Mouse (Mus musculus) kidney, adult 2 months (tissue): ENCODE measurements at regions not wholly inside any gene's neighbourhood (a gene's known extent, or its start where the extent isn't known, plus 50 kb on each side); places are given as distances from the start of the nearest gene placed in this dataset.

Source experiments
- DNase-seq: peaks from one replicate; pipeline ENCODE4 v3.0.0; 2021
- H3K27ac ChIP-seq: fragments of 200-500 bp; 2 replicates; pipeline ENCODE4 v1.5.1; 2012; ENCODE audit warnings: low read depth, low read length, control low read depth, inconsistent platforms; ENCODE audit not compliant: insufficient read depth
- H3K27me3 ChIP-seq: fragments of 200-500 bp; replicated peaks from 2 replicates; pipeline ENCODE4 v1.6.1; 2012; ENCODE audit warnings: mild to moderate bottlenecking, moderate library complexity, low read length, inconsistent platforms; ENCODE audit not compliant: control insufficient read depth, insufficient read depth
- H3K36me3 ChIP-seq: fragments of 200-500 bp; 2 replicates; pipeline ENCODE4 v1.6.1; 2012; ENCODE audit warnings: mild to moderate bottlenecking, moderate library complexity, low read length, inconsistent platforms; ENCODE audit not compliant: control insufficient read depth, insufficient read depth
- H3K4me1 ChIP-seq: fragments of 200-500 bp; 2 replicates; pipeline ENCODE4 v1.6.1; 2011; ENCODE audit warnings: low read length; ENCODE audit not compliant: control insufficient read depth, insufficient read depth
- H3K4me3 ChIP-seq: fragments of 200-500 bp; 2 replicates; pipeline ENCODE4 v1.5.1; 2011; ENCODE audit warnings: mild to moderate bottlenecking, low read depth, low read length, control low read depth; ENCODE audit not compliant: insufficient read depth
- CTCF ChIP-seq: fragments of 200-500 bp; conservative IDR thresholded peaks from 2 replicates; pipeline ENCODE4 v1.5.1; 2011; ENCODE audit warnings: low read depth, mild to moderate bottlenecking, control low read depth, low read length, moderate library complexity, mixed read lengths; ENCODE audit not compliant: insufficient read depth, insufficient read length
- POLR2A ChIP-seq: fragments of 200-500 bp; IDR thresholded peaks from one replicate; pipeline ENCODE4 v1.6.1; 2011; ENCODE audit warnings: low read depth, low read length, control low read depth
- WGBS: fragments of 180-500 bp; shearing (Covaris S2); methylation state at CpG from one replicate; pipeline ENCODE4 v1.1.7; 2018; 5-methylcytosine and 5-hydroxymethylcytosine counted together

DNA sequence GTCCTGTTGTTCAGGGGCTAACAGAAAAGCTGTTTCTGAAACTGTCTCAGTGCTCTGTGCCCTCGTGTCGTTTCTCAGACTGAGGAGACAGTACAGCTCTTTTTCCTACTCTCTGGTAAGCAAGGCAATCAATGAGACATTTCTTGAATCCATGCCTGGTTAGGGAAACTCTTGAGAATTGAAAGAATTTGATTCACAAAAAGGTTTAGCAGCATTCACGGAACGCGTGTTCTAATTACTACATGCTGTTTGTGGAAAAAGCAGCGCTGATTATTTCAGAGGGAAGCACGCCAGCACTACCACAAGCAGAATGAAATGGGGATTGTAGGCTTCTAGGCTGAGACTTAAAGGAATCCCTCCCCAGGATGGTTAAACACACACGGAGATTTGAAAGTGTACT, 112.5 kb upstream of the Adgrl2 start:
- Histone ChIP-seq H3K27me3 (no peaks in the 10 kb centered on the region), H3K4me1 (peaks cover 11% of the 10 kb centered on the region; the same call in 1 of the 2 replicates), H3K4me3 (no peak overlapping the region), H3K36me3 (no peaks in the 10 kb centered on the region), H3K27ac (no peak overlapping the region)
- TF ChIP-seq CTCF (no peak), POLR2A (no peak)
- DNase-seq, result no peak
- 86% methylated on average over 8 of the region's 8 CpGs for WGBS

DNA sequence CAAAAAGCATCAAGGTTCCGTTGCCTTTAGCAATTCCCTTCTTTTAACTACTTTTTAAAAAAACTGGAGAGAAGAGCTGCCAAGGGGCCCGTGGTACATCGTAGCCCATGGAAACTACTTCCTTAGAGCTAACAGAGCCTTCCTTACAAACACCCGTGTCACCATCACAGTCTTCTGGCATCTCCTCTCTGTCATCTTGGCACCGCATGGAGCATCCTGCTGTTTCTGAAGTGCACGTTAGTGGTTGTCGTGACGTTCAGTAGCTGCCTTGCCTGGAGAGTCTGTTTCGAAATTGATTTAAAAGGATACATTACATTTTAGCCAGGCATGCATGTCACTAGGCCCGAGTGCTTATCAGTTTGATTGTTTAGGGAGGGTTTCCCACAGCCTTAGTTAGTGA, 111.4 kb upstream of the Adgrl2 start:
- H3K4me1 ChIP-seq, result peaks cover 11% of the 10 kb centered on the region; the same call in 1 of the 2 replicates
- no peak overlapping the region for H3K4me3 ChIP-seq
- H3K36me3 ChIP-seq, result no peaks in the 10 kb centered on the region
- WGBS, result 87% methylated on average over 10 of the region's 10 CpGs
- no peaks in the 10 kb centered on the region for H3K27me3 ChIP-seq
- no peak for TF ChIP-seq CTCF
- no peak for TF ChIP-seq POLR2A
- no peak overlapping the region for H3K27ac ChIP-seq
- DNase-seq, result no peak

DNA sequence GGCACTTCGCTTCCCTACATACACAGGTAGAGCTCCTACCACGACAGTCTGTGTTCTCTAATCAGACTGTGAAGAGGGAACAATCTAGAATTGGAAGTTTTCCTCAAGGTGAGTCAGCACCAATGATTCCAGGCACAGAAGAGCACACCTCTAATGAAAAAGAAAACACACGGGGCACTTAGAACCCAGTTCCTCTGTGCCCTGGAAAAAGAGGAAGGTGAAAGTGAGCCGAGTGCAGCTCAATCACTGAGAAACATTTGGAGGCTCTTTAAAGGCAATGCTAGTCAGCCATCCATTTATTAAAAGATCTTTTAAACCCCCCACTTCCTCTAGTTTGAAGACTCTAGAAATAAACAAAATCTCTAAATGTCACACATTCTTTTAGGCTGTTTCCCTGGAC, 108.4 kb upstream of the Adgrl2 start:
- TF ChIP-seq CTCF, result no peak
- no peak for TF ChIP-seq POLR2A
- 66% methylated on average over 4 of the region's 4 CpGs for WGBS
- no peak overlapping the region for H3K4me3 ChIP-seq

DNA sequence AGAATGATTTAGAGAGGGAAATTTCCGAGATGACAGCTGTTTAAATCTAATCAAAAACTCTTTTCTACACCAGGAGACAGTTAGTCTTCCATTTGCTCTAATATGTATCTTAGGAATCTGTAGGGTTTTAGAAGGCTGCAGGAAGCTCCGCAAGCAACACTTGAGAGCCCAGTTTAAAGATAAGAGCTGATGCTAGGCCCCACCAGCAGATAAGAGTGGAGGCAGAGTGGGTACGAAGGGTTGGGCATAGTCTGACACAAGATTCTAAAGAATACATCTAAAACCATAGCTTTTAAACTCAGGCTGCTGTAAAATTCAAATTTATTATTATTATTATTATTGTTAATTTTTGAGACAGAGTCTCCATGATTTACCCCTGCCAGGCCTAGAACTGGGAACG, 106.7 kb upstream of the Adgrl2 start:
- no peak for TF ChIP-seq CTCF
- no peak for TF ChIP-seq POLR2A
- H3K27me3 ChIP-seq, result no peaks in the 10 kb centered on the region
- no peaks in the 10 kb centered on the region for H3K4me1 ChIP-seq
- 87% methylated on average over 4 of the region's 4 CpGs for WGBS
- DNase-seq, result no peak
- no peaks in the 10 kb centered on the region for H3K36me3 ChIP-seq
- H3K4me3 ChIP-seq, result no peak overlapping the region
- no peak overlapping the region for H3K27ac ChIP-seq

More for the DNA sequence above, 108.4 kb upstream of the Adgrl2 start:
- no peak for DNase-seq
- no peak overlapping the region for H3K27ac ChIP-seq
- no peaks in the 10 kb centered on the region for H3K36me3 ChIP-seq
- H3K4me1 ChIP-seq, result no peaks in the 10 kb centered on the region
- H3K27me3 ChIP-seq, result no peaks in the 10 kb centered on the region

DNA sequence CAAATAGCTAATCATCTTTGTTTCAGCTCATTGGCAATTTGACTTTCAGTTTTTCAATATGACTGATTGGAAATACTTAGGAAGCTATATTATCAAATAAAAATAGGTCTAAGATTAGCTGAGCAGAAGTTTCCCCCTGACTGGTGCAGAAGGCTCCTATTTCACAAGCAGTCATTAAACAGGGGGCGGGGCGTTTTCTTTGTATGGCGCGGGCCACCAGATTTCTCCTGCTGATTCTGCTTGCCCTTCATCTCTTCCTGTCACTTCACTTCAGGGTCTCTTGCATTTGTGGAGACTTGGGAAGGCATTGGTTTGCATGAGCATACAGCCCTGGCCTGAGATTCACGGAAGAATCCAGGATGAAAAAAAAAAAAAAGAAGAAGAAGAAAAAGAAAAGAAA, 102.3 kb upstream of the Adgrl2 start:
- Histone ChIP-seq H3K36me3 (no peaks in the 10 kb centered on the region), H3K27me3 (no peaks in the 10 kb centered on the region), H3K4me1 (peaks cover 4% of the 10 kb centered on the region; the same call in 1 of the 2 replicates), H3K4me3 (no peak overlapping the region), H3K27ac (no peak overlapping the region)
- no peak for TF ChIP-seq CTCF
- TF ChIP-seq POLR2A, result no peak
- DNase-seq, result no peak
- 82% methylated on average over 5 of the region's 5 CpGs for WGBS

GRCm38 (mm10) chr3:149090103-149090502, 99.7 kb upstream of the Adgrl2 start:
- Histone ChIP-seq H3K27me3 (no peaks in the 10 kb centered on the region), H3K4me1 (peaks cover 16% of the 10 kb centered on the region), H3K27ac (no peak overlapping the region), H3K4me3 (no peak overlapping the region), H3K36me3 (no peaks in the 10 kb centered on the region)
- no peak for DNase-seq
- WGBS, result 67% methylated on average over 5 of the region's 5 CpGs
- no peak for TF ChIP-seq POLR2A
- TF ChIP-seq CTCF, result no peak

- H3K27me3 ChIP-seq, result no peaks in the 10 kb centered on the region
- peaks cover 22% of the 10 kb centered on the region for H3K4me1 ChIP-seq
- no peaks in the 10 kb centered on the region for H3K36me3 ChIP-seq
- WGBS, result 26% methylated on average over 16 of the region's 16 CpGs
- H3K27ac ChIP-seq, result no peak overlapping the region
- no peak overlapping the region for H3K4me3 ChIP-seq
- DNase-seq, result peak; percentile 25
- TF ChIP-seq POLR2A, result no peak
- no peak for TF ChIP-seq CTCF
Observed at GRCm38 (mm10) chr3:149088621-149089128, 98.3 kb upstream of the Adgrl2 start.
